Mouse (Mus musculus) forebrain, embryonic 12.5 days (tissue): ENCODE results near the gene Pold1. TPM values are rescaled to one million over a fixed set of nuclear protein-coding genes. Genes with fewer than 3 reads are reported as not detected.
A peak's percentile ranks its signal among the peaks of the same experiment; 100 is the strongest.

Experiments
- ATAC-seq: fragments of 200-750 bp; cut with Nextera tagmentation; 2 replicates; pipeline ENCODE4 v1.8.0; 2017; ENCODE audit warnings: moderate TSS enrichment; ENCODE audit not compliant: low FRiP score
- H3K27ac ChIP-seq: fragments of 300-500 bp; sonication (generic); 2 replicates; pipeline ENCODE4 v1.5.1; 2016; ENCODE audit warnings: mild to moderate bottlenecking
- H3K27me3 ChIP-seq: fragments of 300-500 bp; sonication (generic); 2 replicates; pipeline ENCODE4 v1.6.1; 2016; ENCODE audit warnings: mild to moderate bottlenecking
- H3K36me3 ChIP-seq: fragments of 300-500 bp; sonication (generic); replicated peaks from 2 replicates; pipeline ENCODE4 v1.6.1; 2016; ENCODE audit warnings: mild to moderate bottlenecking
- H3K4me1 ChIP-seq: fragments of 300-500 bp; sonication (generic); 2 replicates; pipeline ENCODE4 v1.6.1; 2016
- H3K4me2 ChIP-seq: fragments of 300-500 bp; sonication (generic); 2 replicates; pipeline ENCODE4 v1.6.1; 2016; ENCODE audit warnings: mild to moderate bottlenecking, moderate library complexity
- H3K4me3 ChIP-seq: fragments of 300-500 bp; sonication (generic); replicated peaks from 2 replicates; pipeline ENCODE4 v1.5.1; 2016; ENCODE audit warnings: mild to moderate bottlenecking
- H3K9ac ChIP-seq: fragments of 300-500 bp; sonication (generic); 2 replicates; pipeline ENCODE4 v1.6.1; 2016; ENCODE audit warnings: mild to moderate bottlenecking
- H3K9me3 ChIP-seq: fragments of 300-500 bp; sonication (generic); 2 replicates; pipeline ENCODE4 v1.6.1; 2016
- WGBS: fragments of 180-500 bp; shearing (Covaris S2); methylation state at CpG from one replicate; pipeline ENCODE4 v1.1.7; 2016; 5-methylcytosine and 5-hydroxymethylcytosine counted together
- microRNA-seq: library from miRNA; unstranded; fragments of <30 nt; microRNA quantifications from one replicate; pipeline ENCODE4, GENCODE M21; 2017
- polyA plus RNA-seq: library from polyadenylated mRNA; unstranded; fragments of >200 nt; fragmentation: Nextera tagmentation; extraction: Ambion mirVana; gene quantifications from 2 replicates; pipeline ENCODE4 v1.2.1, GENCODE M21; 2016

Gene Pold1
- polyA plus RNA-seq, 1 experiment from 2014 or later, result 111 TPM

DNA sequence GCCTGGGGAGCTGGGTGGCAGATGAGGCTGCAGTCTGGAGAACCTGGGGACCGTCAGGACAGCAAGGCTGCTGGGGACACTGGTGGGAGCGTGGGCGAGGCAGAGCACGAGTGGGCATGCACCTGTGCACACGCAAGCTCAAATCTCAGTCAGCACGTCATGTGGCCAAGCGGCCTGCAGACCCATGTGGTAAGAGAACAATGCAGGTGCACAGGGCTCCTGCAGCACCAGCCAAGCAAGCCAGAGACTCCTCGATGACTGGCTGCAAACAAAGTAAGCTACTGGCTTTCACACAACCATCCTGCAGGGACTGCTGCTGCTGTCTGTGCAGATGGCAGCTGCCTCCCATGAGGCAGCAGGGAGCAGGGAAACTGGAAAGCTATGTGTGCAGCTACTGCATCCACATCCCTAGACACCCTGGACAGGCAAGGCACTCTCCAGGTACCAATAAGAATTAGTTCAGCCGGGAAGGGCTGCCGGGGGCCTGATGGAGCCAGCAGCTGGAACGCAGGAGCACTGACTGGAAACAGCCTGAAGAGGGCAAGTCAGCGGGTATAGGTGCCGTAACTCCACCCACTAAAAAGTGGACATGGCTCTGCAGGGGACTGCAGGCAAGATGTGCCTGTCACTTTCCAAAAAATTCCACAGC lies 61.6 kb downstream of the Pold1 start:
- Histone ChIP-seq H3K27ac (0 out of 2 replicates have a peak overlapping the region, but pooled peaks have one; percentile 6), H3K4me2 (no peak overlapping the region), H3K36me3 (peaks cover 39% of the 10 kb centered on the region), H3K4me1 (no peaks in the 10 kb centered on the region), H3K4me3 (no peak overlapping the region), H3K27me3 (peaks cover 11% of the 10 kb centered on the region), H3K9ac (peak overlapping the region; percentile 25; the same call in 1 of the 2 replicates), H3K9me3 (no peaks in the 10 kb centered on the region)
- ATAC-seq, result no peak
- 69% methylated on average over 13 of the region's 13 CpGs for WGBS

DNA sequence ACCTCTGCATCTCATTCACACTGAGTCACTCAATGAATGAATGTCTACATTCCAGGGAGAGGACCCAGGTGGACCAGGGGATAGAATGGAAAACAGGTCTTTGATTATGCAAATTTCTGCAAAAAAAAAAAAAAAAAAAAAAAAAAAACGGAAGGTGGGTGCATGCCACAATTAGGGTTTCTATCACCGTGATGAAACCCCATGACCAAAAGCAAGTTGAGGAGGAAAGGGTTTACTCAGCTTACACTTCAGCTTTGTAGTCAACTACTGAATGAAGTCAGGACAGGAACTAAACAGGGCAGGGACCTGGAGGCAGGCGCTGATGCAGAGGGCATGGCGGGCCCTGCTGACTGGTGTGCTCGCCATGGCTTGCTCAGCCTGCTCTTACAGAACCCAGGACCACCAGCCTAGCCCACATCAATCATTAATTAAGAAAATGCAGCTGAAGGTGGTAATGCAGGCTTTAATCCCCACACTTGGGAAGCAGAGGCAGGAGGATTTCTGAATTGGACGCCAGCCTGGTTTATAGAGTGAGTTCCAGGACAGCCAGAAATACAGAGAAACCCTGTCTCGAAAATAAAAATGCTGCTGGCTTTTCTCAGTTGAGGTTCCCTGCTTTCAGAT lies 63.0 kb downstream of the Pold1 start:
- no peak overlapping the region for H3K4me2 ChIP-seq
- no peak for ATAC-seq
- 83% methylated on average over 7 of the region's 7 CpGs for WGBS
- H3K9ac ChIP-seq, result no peak overlapping the region
- peaks cover 26% of the 10 kb centered on the region for H3K36me3 ChIP-seq
- no peak overlapping the region for H3K27ac ChIP-seq
- no peaks in the 10 kb centered on the region for H3K9me3 ChIP-seq
- H3K4me3 ChIP-seq, result no peak overlapping the region
- no peaks in the 10 kb centered on the region for H3K4me1 ChIP-seq
- peaks cover 22% of the 10 kb centered on the region for H3K27me3 ChIP-seq

DNA sequence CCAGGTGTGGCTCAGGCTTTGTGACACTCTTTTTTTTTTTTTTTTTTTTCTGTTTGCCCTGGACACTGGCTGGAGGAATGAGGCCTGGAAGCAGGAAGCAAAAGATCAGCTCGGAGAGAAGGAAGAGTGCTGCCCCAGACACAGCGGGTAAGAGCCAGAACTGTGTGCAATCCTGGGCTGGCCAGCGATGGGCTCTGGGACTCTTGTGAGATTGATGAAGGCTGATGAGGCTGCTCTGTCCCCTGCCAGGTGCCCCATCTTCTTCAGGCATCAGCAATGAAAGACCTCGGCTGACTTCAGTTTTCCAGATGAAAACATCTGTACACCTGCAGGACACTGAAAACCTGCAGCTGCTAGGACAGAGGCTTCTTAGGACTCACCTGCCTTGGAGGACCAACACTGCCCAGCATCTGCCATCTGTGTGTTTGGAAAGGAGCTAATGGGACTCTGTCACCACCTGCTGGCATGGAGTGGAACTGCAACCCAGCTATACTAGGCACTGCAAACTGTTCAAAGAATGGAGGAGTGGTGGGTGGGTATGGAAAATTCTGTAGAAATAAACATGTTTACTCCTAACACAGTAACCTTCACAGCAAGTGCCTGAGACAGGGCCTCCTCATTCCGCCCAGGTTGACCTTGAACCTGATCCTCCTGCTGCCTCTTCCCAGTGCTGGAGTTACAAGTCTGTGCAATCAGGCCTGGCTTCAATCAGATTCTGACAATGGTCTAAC lies 63.6 kb downstream of the Pold1 start:
- Histone ChIP-seq H3K36me3 (peaks cover 19% of the 10 kb centered on the region), H3K4me2 (no peak overlapping the region), H3K27ac (no peak overlapping the region), H3K4me1 (no peaks in the 10 kb centered on the region), H3K9me3 (no peaks in the 10 kb centered on the region), H3K9ac (no peak overlapping the region), H3K27me3 (peaks cover 28% of the 10 kb centered on the region), H3K4me3 (no peak overlapping the region)
- peak; percentile 86 for ATAC-seq
- 37% methylated on average over 5 of the region's 5 CpGs for WGBS

DNA sequence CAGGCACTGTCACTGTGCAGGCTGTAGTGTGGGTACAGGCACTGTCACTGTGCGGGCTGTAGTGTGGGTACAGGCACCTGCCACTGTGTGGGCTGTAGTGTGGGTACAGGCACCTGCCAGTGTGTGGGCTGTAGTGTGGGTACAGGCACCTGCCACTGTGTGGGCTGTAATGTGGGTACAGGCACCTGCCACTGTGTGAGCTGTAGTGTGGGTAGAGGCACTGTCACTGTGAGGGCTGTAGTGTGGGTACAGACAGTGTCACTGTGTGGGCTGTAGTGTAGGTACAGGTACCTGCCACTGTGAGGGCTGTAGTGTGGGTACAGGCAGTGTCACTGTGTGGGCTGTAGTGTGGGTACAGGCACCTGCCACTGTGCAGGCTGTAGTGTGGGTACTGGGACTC lies 64.5 kb downstream of the Pold1 start:
- Histone ChIP-seq H3K27ac (no peak overlapping the region), H3K9ac (no peak overlapping the region), H3K4me2 (no peak overlapping the region), H3K4me3 (no peak overlapping the region), H3K36me3 (peaks cover 13% of the 10 kb centered on the region), H3K9me3 (no peaks in the 10 kb centered on the region), H3K27me3 (peaks cover 37% of the 10 kb centered on the region), H3K4me1 (no peaks in the 10 kb centered on the region)
- 93% methylated on average over 1 of the region's 1 CpGs for WGBS
- no peak for ATAC-seq

DNA sequence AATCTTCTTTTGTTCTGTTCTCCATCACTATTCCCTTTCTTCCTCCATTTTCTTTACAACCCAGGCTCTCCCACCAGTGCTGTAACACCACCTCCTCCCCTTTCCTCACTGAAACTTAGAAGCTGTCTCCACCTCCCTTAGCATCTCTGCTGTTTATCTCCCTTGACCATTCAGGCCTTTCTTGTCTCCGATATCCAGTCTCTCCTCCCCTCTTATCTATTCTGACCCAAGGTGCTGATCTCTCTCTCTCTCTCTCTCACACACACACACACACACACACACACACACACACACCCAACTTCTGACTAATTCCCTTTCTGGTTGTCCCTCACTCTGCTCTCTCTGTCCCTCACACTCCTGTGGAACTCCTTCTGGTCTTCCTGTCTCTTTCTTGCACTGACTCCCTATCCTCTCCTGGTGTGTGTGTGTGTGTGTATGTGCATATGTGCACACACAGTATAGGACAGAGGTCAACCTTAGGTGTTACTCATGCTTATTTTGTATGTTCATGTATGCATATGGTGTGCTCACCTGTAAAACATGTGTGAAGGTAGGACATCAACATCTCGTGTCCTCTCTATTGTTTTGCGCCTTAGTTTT lies 65.7 kb downstream of the Pold1 start:
- peaks cover 3% of the 10 kb centered on the region; the same call in 1 of the 2 replicates for H3K36me3 ChIP-seq
- ATAC-seq, result no peak
- no peak overlapping the region for H3K4me2 ChIP-seq
- 0 out of 2 replicates have a peak overlapping the region, but pooled peaks have one; percentile 12 for H3K9ac ChIP-seq
- H3K9me3 ChIP-seq, result no peaks in the 10 kb centered on the region
- H3K4me1 ChIP-seq, result no peaks in the 10 kb centered on the region
- no peak overlapping the region for H3K27ac ChIP-seq
- WGBS, result 79% methylated on average over 3 of the region's 3 CpGs
- H3K27me3 ChIP-seq, result peaks cover 47% of the 10 kb centered on the region
- H3K4me3 ChIP-seq, result no peak overlapping the region

Small RNA genes lying within 50 kb of the gene (microRNA-seq; reads per million reads assigned to microRNA genes)
- gene Mir7053, result 0.97 reads per million

Other genes with a start within 250 kb of the Pold1 start
- 2.5 and 2.9 TPM in 2 replicates for gene Clec11a, start 241.9 kb downstream of the Pold1 start, polyA plus RNA-seq
- 7.7 and 8.0 TPM in 2 replicates for gene Shank1, start 238.6 kb downstream of the Pold1 start, polyA plus RNA-seq
- gene Syt3, start 164.7 kb downstream of the Pold1 start, polyA plus RNA-seq, result 5.5 and 6.6 TPM in 2 replicates
- 0.86 and 1.5 TPM in 2 replicates for gene 1700008O03Rik, start 163.0 kb downstream of the Pold1 start, polyA plus RNA-seq
- 10.6 and 12.0 TPM in 2 replicates for gene Lrrc4b, start 119.8 kb downstream of the Pold1 start, polyA plus RNA-seq
- 4.8 TPM in 2 replicates for gene Aspdh, start 83.5 kb downstream of the Pold1 start, polyA plus RNA-seq
- 47.2 and 56.8 TPM in 2 replicates for gene Josd2, start 80.9 kb downstream of the Pold1 start, polyA plus RNA-seq
- 121 and 125 TPM in 2 replicates for gene Emc10, start 52.3 kb downstream of the Pold1 start, polyA plus RNA-seq
- 29.8 and 34.2 TPM in 2 replicates for gene Fam71e1, start 52.3 kb downstream of the Pold1 start, polyA plus RNA-seq
- gene Mybpc2, start 24.2 kb downstream of the Pold1 start, polyA plus RNA-seq, result 0.13 and 0.17 TPM in 2 replicates
- gene Spib, start 16.8 kb downstream of the Pold1 start, polyA plus RNA-seq, result not detected in 2 replicates
- 72.7 and 73.5 TPM in 2 replicates for gene Nr1h2, start 5.1 kb upstream of the Pold1 start, polyA plus RNA-seq
- gene Napsa, start 23.5 kb upstream of the Pold1 start, polyA plus RNA-seq, result 0.38 and 0.51 TPM in 2 replicates
- 1.7 and 1.9 TPM in 2 replicates for gene Kcnc3, start 41.8 kb upstream of the Pold1 start, polyA plus RNA-seq
- gene Myh14, start 122.0 kb upstream of the Pold1 start, polyA plus RNA-seq, result 2.1 and 2.3 TPM in 2 replicates
- not detected in 2 replicates for gene Izumo2, start 159.9 kb upstream of the Pold1 start, polyA plus RNA-seq
- gene Vrk3, start 199.6 kb upstream of the Pold1 start, polyA plus RNA-seq, result 39.1 and 42.0 TPM in 2 replicates
- 2.3 and 2.4 TPM in 2 replicates for gene Zfp473, start 202.2 kb upstream of the Pold1 start, polyA plus RNA-seq